Mouse (Mus musculus) hindbrain, postnatal 0 days (tissue): ENCODE measurements around the gene Mmp21. TPM values are rescaled to one million over a fixed set of nuclear protein-coding genes. Genes with fewer than 3 reads are reported as not detected.

Experiments used
- ATAC-seq: fragments of 200-750 bp; cut with Nextera tagmentation; 2 replicates; pipeline ENCODE4 v1.8.0; 2017; ENCODE audit warnings: mild to moderate bottlenecking, moderate TSS enrichment, moderate library complexity
- DNase-seq: peaks from one replicate; pipeline ENCODE4 v3.0.0-alpha.2; 2015; ENCODE audit warnings: low spot score
- H3K27ac ChIP-seq: fragments of 300-500 bp; sonication (generic); 2 replicates; pipeline ENCODE4 v1.5.1; 2014; ENCODE audit warnings: mild to moderate bottlenecking
- H3K27me3 ChIP-seq: fragments of 300-500 bp; sonication (generic); 2 replicates; pipeline ENCODE4 v1.6.1; 2014; ENCODE audit warnings: low read length, mixed read lengths; ENCODE audit not compliant: insufficient read depth
- H3K36me3 ChIP-seq: fragments of 300-500 bp; sonication (generic); 2 replicates; pipeline ENCODE4 v1.6.1; 2014; ENCODE audit warnings: low read length, mixed read lengths; ENCODE audit not compliant: insufficient read depth
- H3K4me1 ChIP-seq: fragments of 300-500 bp; sonication (generic); 2 replicates; pipeline ENCODE4 v1.6.1; 2014; ENCODE audit warnings: antibody characterized with exemption, low read length, mixed read lengths; ENCODE audit not compliant: insufficient read depth
- H3K4me2 ChIP-seq: fragments of 300-500 bp; sonication (generic); 2 replicates; pipeline ENCODE4 v1.6.1; 2014; ENCODE audit warnings: low read depth, mild to moderate bottlenecking, low read length, moderate library complexity, mixed read lengths
- H3K4me3 ChIP-seq: fragments of 300-500 bp; sonication (generic); 2 replicates; pipeline ENCODE4 v1.5.1; 2014; ENCODE audit warnings: low read length
- H3K9ac ChIP-seq: fragments of 300-500 bp; sonication (generic); replicated peaks from 2 replicates; pipeline ENCODE4 v1.6.1; 2014; ENCODE audit warnings: mild to moderate bottlenecking, low read length, moderate library complexity, mixed read lengths
- H3K9me3 ChIP-seq: fragments of 300-500 bp; sonication (generic); 2 replicates; pipeline ENCODE4 v1.6.1; 2016; ENCODE audit warnings: low read length, mixed read lengths
- CTCF ChIP-seq: IDR thresholded peaks from 2 replicates; pipeline ENCODE4 v1.5.1; 2016; ENCODE audit warnings: antibody characterized with exemption, control low read depth, low read depth
- WGBS: fragments of 180-500 bp; shearing (Covaris S2); extraction: QIAGEN DNeasy Blood & Tissue Kit; methylation state at CpG from one replicate; pipeline ENCODE4 v1.1.7; 2014; 5-methylcytosine and 5-hydroxymethylcytosine counted together
- polyA plus RNA-seq: library from polyadenylated mRNA; unstranded; fragments of >200 nt; fragmentation: Nextera tagmentation; extraction: Ambion mirVana; gene quantifications from 2 replicates; pipeline ENCODE4 v1.2.1, GENCODE M21; 2015
- total RNA-seq: library from RNA; depleted of rRNA; stranded (reverse); fragments of >200 nt; gene quantifications from 2 replicates; pipeline ENCODE4 v1.2.3, GENCODE M21; 2014

Gene Mmp21
- total and polyA plus RNA-seq, 2 experiments from 2014 or later = 0.10 TPM; not detected in 1

GRCm38 (mm10) chr7:133684701-133685100 is 4.8 kb upstream of the Mmp21 start:
- WGBS = 95% methylated on average over 6 of the region's 6 CpGs
- TF ChIP-seq CTCF = no peak

GRCm38 (mm10) chr7:133684110-133684509 is 4.2 kb upstream of the Mmp21 start:
- Histone ChIP-seq H3K9ac (no peak overlapping the region), H3K27me3 (no peaks in the 10 kb centered on the region), H3K4me3 (no peak overlapping the region), H3K9me3 (no peaks in the 10 kb centered on the region), H3K36me3 (0 out of 2 replicates have a peak, but pooled peaks cover 7% of the 10 kb centered on the region), H3K4me1 (no peaks in the 10 kb centered on the region; the same call in 1 of the 2 replicates), H3K27ac (no peak overlapping the region), H3K4me2 (no peak overlapping the region)
- TF ChIP-seq CTCF = peak; percentile 52
- 88% methylated on average over 5 of the region's 5 CpGs for WGBS
- DNase-seq (peak; percentile 5), ATAC-seq (no peak)

More at GRCm38 (mm10) chr7:133684701-133685100, 4.8 kb upstream of the Mmp21 start:
- no peaks in the 10 kb centered on the region for H3K27me3 ChIP-seq
- H3K4me1 ChIP-seq = no peaks in the 10 kb centered on the region
- H3K9ac ChIP-seq = no peak overlapping the region
- H3K4me2 ChIP-seq = no peak overlapping the region
- no peaks in the 10 kb centered on the region for H3K9me3 ChIP-seq
- DNase-seq = no peak
- H3K27ac ChIP-seq = no peak overlapping the region
- ATAC-seq = no peak
- 0 out of 2 replicates have a peak, but pooled peaks cover 7% of the 10 kb centered on the region for H3K36me3 ChIP-seq
- H3K4me3 ChIP-seq = no peak overlapping the region

- no peak overlapping the region for H3K9ac ChIP-seq
- H3K4me1 ChIP-seq = no peaks in the 10 kb centered on the region; the same call in 1 of the 2 replicates
- H3K4me2 ChIP-seq = no peak overlapping the region
- H3K4me3 ChIP-seq = no peak overlapping the region
- DNase-seq (no peak), ATAC-seq (no peak)
- TF ChIP-seq CTCF = no peak
- H3K9me3 ChIP-seq = no peaks in the 10 kb centered on the region
- 89% methylated on average over 5 of the region's 5 CpGs for WGBS
- H3K36me3 ChIP-seq = 0 out of 2 replicates have a peak, but pooled peaks cover 4% of the 10 kb centered on the region
- no peaks in the 10 kb centered on the region for H3K27me3 ChIP-seq
- H3K27ac ChIP-seq = no peak overlapping the region
These were observed 3.8 kb upstream of the Mmp21 start for GRCm38 (mm10) chr7:133683626-133684025.

- TF ChIP-seq CTCF = no peak
- WGBS = 45% methylated on average over 4 of the region's 4 CpGs
- no peak overlapping the region for H3K27ac ChIP-seq
- peak overlapping the region; percentile 21; the same call in 1 of the 2 replicates for H3K9ac ChIP-seq
- H3K36me3 ChIP-seq = no peaks in the 10 kb centered on the region
- H3K4me3 ChIP-seq = no peak overlapping the region
- no peaks in the 10 kb centered on the region; the same call in 1 of the 2 replicates for H3K4me1 ChIP-seq
- ATAC-seq = no peak
- no peaks in the 10 kb centered on the region for H3K27me3 ChIP-seq
- DNase-seq = peak; percentile 50
- H3K4me2 ChIP-seq = no peak overlapping the region
- no peaks in the 10 kb centered on the region for H3K9me3 ChIP-seq
These were observed 422 bp downstream of the Mmp21 start for GRCm38 (mm10) chr7:133679439-133679838.

- DNase-seq = no peak
- Histone ChIP-seq H3K9me3 (no peaks in the 10 kb centered on the region), H3K4me2 (no peak overlapping the region), H3K4me3 (no peak overlapping the region), H3K36me3 (no peaks in the 10 kb centered on the region), H3K4me1 (no peaks in the 10 kb centered on the region; the same call in 1 of the 2 replicates), H3K27me3 (no peaks in the 10 kb centered on the region), H3K9ac (no peak overlapping the region), H3K27ac (no peak overlapping the region)
- 80% methylated on average over 8 of the region's 8 CpGs for WGBS
- TF ChIP-seq CTCF = no peak
- ATAC-seq = no peak
These were observed 1.1 kb downstream of the Mmp21 start for GRCm38 (mm10) chr7:133678716-133679115.

DNA sequence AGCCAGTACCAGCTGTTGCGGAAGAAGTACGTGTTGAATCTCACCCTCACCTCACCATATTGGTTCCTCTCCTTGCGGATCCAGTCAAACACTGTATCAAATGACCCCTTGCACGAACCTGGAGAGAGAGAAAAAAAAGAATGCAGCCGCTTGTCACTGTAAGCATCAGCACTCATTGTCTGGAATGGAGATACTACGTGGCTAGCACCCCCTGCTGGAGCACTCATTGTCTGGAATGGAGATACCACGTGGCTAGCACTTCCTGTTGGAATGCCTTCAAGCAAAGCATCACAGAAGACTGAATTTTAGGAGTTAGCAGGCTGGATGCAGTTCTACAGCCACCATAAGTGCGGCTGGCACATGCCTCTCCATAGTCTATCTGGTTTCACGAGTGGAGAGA is 3.9 kb downstream of the Mmp21 start:
- Histone ChIP-seq H3K4me2 (no peak overlapping the region), H3K9me3 (no peaks in the 10 kb centered on the region), H3K36me3 (peaks cover 20% of the 10 kb centered on the region; the same call in 1 of the 2 replicates), H3K4me3 (no peak overlapping the region), H3K4me1 (no peaks in the 10 kb centered on the region; the same call in 1 of the 2 replicates), H3K27ac (no peak overlapping the region), H3K27me3 (no peaks in the 10 kb centered on the region), H3K9ac (no peak overlapping the region)
- 63% methylated on average over 9 of the region's 9 CpGs for WGBS
- DNase-seq = peak; percentile 49
- no peak for ATAC-seq
- TF ChIP-seq CTCF = peak; percentile 56

DNA sequence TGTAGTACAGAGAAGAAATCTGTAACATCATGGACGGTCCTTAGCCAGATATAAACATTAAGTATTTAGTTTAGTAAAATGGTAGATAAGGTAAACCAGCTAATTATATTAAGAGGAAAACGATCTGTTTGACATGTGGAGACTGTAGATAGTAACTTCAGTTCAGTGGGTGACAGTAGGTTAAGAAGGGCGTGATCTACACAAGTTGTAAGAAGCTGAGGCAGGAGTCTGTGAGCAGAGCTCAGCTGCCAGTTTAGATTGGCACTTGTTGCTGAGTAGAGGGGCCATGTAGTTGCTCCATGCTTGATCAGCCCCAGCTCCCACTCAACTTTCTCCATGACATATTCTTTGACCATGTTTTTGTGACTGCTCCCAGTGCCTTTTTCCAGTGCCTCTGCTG is 9.0 kb downstream of the Mmp21 start:
- no peaks in the 10 kb centered on the region for H3K4me1 ChIP-seq
- H3K4me3 ChIP-seq = no peak overlapping the region
- H3K4me2 ChIP-seq = no peak overlapping the region
- ATAC-seq = no peak
- no peak for TF ChIP-seq CTCF
- DNase-seq = no peak
- 96% methylated on average over 3 of the region's 3 CpGs for WGBS
- H3K27me3 ChIP-seq = no peaks in the 10 kb centered on the region
- H3K9ac ChIP-seq = no peak overlapping the region
- peaks cover 41% of the 10 kb centered on the region for H3K36me3 ChIP-seq
- no peak overlapping the region for H3K27ac ChIP-seq
- no peaks in the 10 kb centered on the region for H3K9me3 ChIP-seq
